Mouse (Mus musculus) embryonic fibroblast, embryonic 13.5 days (primary cell): ENCODE results near the gene Ecsit. TPM values are rescaled to one million over a fixed set of nuclear protein-coding genes. Genes with fewer than 3 reads are reported as not detected.

Experiments
- H3K27ac ChIP-seq: 2 replicates; pipeline ENCODE4 v1.5.1; 2012; ENCODE audit warnings: low read length, control low read depth, inconsistent platforms; ENCODE audit not compliant: insufficient read depth
- H3K4me1 ChIP-seq: 2 replicates; pipeline ENCODE4 v1.6.1; 2011; ENCODE audit warnings: low read length; ENCODE audit not compliant: control insufficient read depth, insufficient read depth
- H3K4me3 ChIP-seq: 2 replicates; pipeline ENCODE4 v1.5.1; 2011; ENCODE audit warnings: mild to moderate bottlenecking, control low read depth, low read length; ENCODE audit not compliant: insufficient read depth
- CTCF ChIP-seq: IDR thresholded peaks from 2 replicates; pipeline ENCODE4 v1.5.1; 2011; ENCODE audit warnings: mild to moderate bottlenecking, control low read depth, low read length, moderate library complexity, borderline replicate concordance; ENCODE audit not compliant: insufficient read depth
- POLR2A ChIP-seq: IDR thresholded peaks from 2 replicates; pipeline ENCODE4 v1.6.1; 2011; ENCODE audit warnings: low read depth, mild to moderate bottlenecking, control low read depth, low read length, moderate library complexity
- polyA plus RNA-seq: library from polyadenylated mRNA; stranded (reverse); fragments of >200 nt; gene quantifications from 2 replicates; pipeline ENCODE4 v1.2.4, GENCODE M21; 2011; ENCODE audit warnings: low read depth; ENCODE audit not compliant: missing spikeins, insufficient read length

Ecsit gene
- polyA plus RNA-seq, 1 experiment = 16.5 TPM

DNA sequence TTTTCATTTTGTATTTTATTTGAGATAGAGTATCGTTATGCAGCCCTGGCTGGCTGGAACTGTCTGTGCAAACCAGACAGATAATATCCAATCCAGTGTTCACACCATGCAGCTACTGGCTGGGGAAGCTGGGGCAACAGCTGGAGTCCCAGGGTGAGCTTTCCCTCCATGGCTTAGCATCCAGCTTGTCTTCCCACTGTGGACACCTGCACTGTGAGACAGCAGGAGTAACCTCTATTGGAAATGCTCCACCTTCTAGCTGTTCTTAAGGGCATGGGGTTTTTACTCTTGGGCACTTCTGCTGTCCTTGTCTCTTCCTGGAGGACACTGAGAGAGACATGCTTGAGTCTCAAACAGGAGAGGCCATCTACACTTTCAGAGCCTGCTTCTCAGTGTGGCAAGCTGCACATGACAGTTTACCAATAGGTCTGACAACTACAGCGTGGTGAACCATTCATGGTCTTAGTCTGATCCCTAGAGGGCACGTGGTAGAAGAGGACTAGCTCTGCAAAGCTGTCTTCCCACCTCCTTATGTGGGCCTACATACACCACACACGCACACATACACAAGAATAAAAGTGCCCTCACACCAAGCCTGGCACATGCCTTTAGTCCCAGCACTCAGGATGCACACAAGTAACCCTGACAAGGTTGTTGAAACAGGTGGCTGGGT lies 15.2 kb downstream of the Ecsit start:
- TF ChIP-seq POLR2A (no peak), CTCF (no peak)
- no peak overlapping the region for H3K27ac ChIP-seq
- no peaks in the 10 kb centered on the region for H3K4me1 ChIP-seq
- peak overlapping the region; percentile 29; the same call in 1 of the 2 replicates for H3K4me3 ChIP-seq

DNA sequence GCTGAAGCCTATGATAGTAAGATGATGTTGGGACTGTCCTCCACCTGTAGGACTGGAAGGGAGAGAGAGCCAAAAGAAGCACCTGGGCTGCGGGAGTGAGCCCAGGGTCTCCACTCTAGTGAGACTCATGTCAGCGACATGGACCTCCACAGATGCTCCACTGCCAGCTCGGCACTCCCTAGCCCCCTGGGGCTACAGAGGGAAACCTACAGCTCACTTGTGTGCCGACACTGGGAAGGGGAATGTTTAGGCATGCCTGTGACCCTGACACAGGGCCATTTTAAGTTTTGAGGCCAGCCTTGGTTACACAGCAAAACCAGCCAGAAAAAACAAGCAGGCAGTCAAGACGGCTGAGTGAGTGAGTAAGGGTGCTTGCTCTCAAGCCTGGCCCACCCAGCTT lies 18.0 kb downstream of the Ecsit start:
- H3K4me1 ChIP-seq = no peaks in the 10 kb centered on the region
- H3K4me3 ChIP-seq = no peak overlapping the region
- TF ChIP-seq CTCF (no peak), POLR2A (no peak)
- H3K27ac ChIP-seq = no peak overlapping the region

DNA sequence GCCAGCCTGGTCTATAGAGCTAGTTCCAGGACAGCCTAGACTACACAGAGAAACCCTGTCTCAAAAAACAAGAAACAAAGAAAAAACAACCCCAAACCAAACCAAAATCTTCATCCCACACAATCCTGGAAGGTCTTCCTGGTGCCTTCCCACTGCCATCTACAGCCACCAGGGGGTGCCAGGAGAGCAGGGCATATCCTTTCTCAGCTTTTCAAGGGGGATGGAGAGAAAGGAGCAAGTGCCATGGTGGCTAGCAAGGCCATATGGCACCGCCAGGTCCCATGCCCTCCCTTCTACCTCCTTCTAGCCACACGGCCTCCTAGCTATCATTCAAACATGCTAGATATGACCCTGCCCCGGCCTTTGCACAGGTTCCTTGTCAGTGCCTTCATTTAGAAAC lies 18.8 kb downstream of the Ecsit start:
- H3K4me1 ChIP-seq = no peaks in the 10 kb centered on the region
- no peak overlapping the region for H3K27ac ChIP-seq
- no peak overlapping the region for H3K4me3 ChIP-seq
- TF ChIP-seq POLR2A (no peak), CTCF (peak; percentile 78)

DNA sequence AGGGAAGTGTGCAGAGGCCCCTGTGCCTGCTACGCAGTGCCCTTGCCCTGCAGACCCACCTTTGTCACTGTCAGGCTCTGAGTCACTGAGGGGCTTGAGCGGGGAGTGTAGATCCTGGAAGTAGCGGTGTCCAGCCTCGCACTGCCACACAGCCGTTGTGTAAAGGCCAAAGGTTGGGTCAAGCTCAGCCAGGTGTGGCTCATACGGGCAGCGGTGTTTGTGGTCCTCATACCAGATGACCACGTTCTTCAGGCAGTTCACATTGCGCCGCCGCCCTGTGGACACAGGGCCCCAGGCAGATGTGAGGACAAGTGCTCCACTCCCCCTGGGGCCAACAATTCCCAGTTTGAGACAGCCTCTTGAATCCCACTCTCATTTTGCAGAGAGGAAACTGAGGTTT lies 19.6 kb downstream of the Ecsit start:
- no peak overlapping the region for H3K27ac ChIP-seq
- H3K4me1 ChIP-seq = no peaks in the 10 kb centered on the region
- H3K4me3 ChIP-seq = no peak overlapping the region
- TF ChIP-seq POLR2A = no peak
- no peak for TF ChIP-seq CTCF

DNA sequence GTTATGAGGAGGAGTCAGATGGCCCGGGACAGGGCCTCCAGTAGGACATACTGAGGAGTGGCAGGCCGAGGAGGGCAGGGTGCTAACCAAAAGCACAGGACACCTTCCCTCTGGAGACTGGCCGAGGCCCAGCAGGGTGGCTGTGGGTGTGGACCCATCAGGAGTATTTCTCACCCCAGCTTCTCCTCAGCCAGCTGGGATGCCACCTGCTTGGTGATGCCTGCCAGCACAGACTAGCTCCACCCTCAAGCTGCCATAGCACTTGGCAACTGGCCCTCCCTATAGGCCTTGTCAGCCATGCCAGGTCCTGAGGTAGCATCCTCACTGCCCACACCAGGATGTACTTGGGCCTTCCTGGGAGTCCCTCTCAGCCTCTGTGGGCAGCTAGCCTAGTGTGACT lies 20.9 kb downstream of the Ecsit start:
- Histone ChIP-seq H3K4me1 (no peaks in the 10 kb centered on the region), H3K27ac (no peak overlapping the region), H3K4me3 (no peak overlapping the region)
- TF ChIP-seq POLR2A (no peak), CTCF (no peak)

DNA sequence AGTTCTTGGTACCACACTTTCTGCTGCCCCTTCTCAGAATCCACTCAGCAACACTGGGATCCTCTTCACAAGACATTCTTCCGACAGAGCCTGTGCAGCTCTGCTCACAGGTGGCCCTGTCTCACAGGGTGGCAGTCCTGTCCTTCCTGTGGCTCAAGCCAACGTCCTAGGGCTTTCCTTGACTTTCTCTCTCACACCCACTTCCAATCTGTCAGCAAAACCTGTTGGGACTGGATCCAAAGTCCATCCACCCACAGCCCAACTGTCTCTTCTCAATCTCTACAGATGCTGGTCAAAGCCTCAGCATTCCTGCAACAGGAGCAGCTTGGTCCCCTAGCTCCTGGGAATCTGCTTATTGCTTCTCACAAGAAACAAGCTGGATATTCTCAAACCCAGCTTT lies 23.9 kb downstream of the Ecsit start:
- Histone ChIP-seq H3K27ac (no peak overlapping the region), H3K4me3 (no peak overlapping the region), H3K4me1 (no peaks in the 10 kb centered on the region)
- no peak for TF ChIP-seq POLR2A
- no peak for TF ChIP-seq CTCF

- H3K4me3 ChIP-seq = no peak overlapping the region
- H3K27ac ChIP-seq = no peak overlapping the region
- no peaks in the 10 kb centered on the region for H3K4me1 ChIP-seq
- TF ChIP-seq POLR2A = no peak
- TF ChIP-seq CTCF = no peak
These were observed 27.2 kb downstream of the Ecsit start for GRCm38 (mm10) chr9:22058011-22058424.

DNA sequence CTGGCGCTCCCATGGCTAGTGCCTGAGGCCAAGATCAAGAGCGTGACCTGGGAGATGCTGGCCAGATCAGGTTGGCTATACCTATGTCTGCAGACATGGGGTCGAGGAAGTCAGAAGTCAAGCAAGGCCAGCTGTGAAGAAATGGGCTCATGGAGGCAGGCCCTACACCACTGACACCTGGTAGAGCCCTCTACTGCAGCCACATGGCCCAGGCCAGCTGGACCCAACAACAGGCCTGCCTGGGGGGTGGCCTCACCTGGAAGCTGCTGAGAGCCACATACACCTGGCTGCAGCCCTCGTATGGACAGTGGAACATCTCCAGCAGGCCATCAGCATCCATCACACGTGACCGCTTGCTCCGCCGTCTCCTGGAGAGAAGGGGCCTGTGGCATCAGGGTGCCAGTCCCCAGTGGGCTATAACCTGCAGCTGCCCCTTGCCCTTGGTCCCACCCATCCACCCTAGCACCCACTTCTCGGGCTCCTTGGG lies 28.2 kb downstream of the Ecsit start:
- Histone ChIP-seq H3K4me1 (no peaks in the 10 kb centered on the region), H3K4me3 (no peak overlapping the region), H3K27ac (no peak overlapping the region)
- no peak for TF ChIP-seq POLR2A
- TF ChIP-seq CTCF = no peak

DNA sequence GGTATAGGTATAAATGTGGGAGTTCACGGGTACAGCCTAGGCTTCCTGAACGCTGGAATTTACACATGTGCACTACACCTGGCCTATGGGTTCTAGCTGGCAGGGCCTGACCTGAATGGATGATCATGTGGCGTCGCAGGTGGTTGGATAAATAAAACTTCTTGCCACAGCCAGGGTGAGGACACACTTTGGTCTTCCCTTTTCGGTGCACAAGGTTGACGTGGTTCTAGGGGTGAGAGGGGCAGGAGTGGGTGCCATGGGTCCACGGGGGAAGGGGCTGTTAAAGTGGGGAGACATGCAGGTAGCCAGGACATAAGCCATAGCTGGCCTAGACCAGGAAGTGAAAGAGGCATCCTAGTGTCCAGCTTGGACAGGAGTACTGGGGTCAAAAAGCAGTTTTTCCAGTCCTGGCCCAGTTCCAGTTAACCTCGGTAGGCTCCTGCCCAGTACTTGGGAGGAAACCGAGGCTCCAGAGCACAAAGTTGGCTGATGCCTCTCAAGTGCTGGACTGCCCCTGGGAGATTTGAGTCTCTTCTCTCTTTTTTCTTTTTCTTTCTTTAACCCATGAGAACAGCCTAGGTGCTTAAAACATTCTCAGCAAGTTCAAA lies 28.8 kb downstream of the Ecsit start:
- H3K27ac ChIP-seq = no peak overlapping the region
- TF ChIP-seq POLR2A (no peak), CTCF (no peak)

GRCm38 (mm10) chr9:22055713-22056112 lies 29.5 kb downstream of the Ecsit start:
- TF ChIP-seq POLR2A (no peak), CTCF (no peak)
- Histone ChIP-seq H3K27ac (no peak overlapping the region), H3K4me1 (no peaks in the 10 kb centered on the region), H3K4me3 (no peak overlapping the region)

More for the DNA sequence above, 28.8 kb downstream of the Ecsit start:
- H3K4me1 ChIP-seq = no peaks in the 10 kb centered on the region
- no peak overlapping the region for H3K4me3 ChIP-seq
